Mouse (Mus musculus) skeletal muscle tissue, adult 2 months (tissue): ENCODE results near the gene Plxna1.

Experiments used
- DNase-seq: peaks from one replicate; pipeline ENCODE4 v3.0.0-alpha.2; 2012; ENCODE audit warnings: low read depth, low spot score

Gene Plxna1

GRCm38 (mm10) chr6:89285116-89285515, 77.3 kb downstream of the Plxna1 start:
- no peak for DNase-seq

- DNase-seq: no peak
Measured at GRCm38 (mm10) chr6:89283095-89283494, 79.3 kb downstream of the Plxna1 start.

GRCm38 (mm10) chr6:89282626-89283025, 79.8 kb downstream of the Plxna1 start:
- no peak for DNase-seq

GRCm38 (mm10) chr6:89281492-89282332, 80.7 kb downstream of the Plxna1 start:
- no peak for DNase-seq

- DNase-seq: peak; percentile 65
Measured at GRCm38 (mm10) chr6:89280555-89280954, 81.9 kb downstream of the Plxna1 start.

GRCm38 (mm10) chr6:89271731-89272475, 90.5 kb downstream of the Plxna1 start:
- no peak for DNase-seq

- no peak for DNase-seq
Measured at GRCm38 (mm10) chr6:89267181-89267580, 95.2 kb downstream of the Plxna1 start.
